Comparison of ENCODE assay signal across 25 mouse cellular contexts in the genomic region with DNA sequence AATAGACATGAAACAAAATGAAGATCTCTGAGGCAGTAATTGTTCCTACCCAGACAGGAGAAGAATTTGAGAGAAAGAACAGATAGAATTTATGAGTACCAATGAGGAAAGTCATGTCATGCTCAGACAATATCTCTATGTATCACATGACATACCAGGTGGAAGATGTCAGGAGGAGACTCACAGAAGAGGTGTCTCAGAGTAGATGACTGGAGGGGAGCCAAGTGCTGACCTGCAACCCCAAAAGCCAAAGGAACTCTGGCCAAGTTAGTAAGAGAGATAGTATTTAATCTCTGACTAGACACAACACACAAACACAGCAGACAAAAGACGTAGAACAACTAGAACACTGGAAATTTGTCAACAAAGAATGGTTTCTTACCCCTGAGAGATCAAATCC. TPM values are rescaled to one million over a fixed set of nuclear protein-coding genes. Genes with fewer than 3 reads are reported as not detected.
DNase-seq lines count a peak whose midpoint lies in the region; ATAC-seq and TF ChIP-seq lines count a peak whose summit lies in the region.
"Had no signal": no experiment of that assay in that cellular context is flagged by ENCODE, and none has a peak within 500 bp of the region (broad histone marks: within the 10 kb centered on the region; RNA-seq: fewer than 3 reads in every experiment).

No protein-coding gene starts in this region.

- H3K9me3 ChIP-seq in heart, embryonic 11.5 days (replicated peaks; ENCODE audit: control insufficient read depth, low read length): no peaks in the 10 kb centered on the region
- no peaks in the 10 kb centered on the region for H3K9me3 ChIP-seq in lung, embryonic 14.5 days (ENCODE audit: low read depth, low read length)
- H3K9me3 ChIP-seq: embryonic facial prominence, embryonic 10.5 days; embryonic facial prominence, embryonic 12.5 days; forebrain, embryonic 13.5 days; forebrain, embryonic 15.5 days had no signal

- peak; percentile 0 for DNase-seq in heart, adult 11 months
- peak; percentile 77 for DNase-seq in lung, embryonic 14.5 days
- no peak for DNase-seq in lung, adult 2 months
- peak; percentile 37 for DNase-seq in lung, postnatal 36 days
- DNase-seq in lung, postnatal 14 days: no peak
- DNase-seq: adrenal gland, adult 8-10 months; adrenal gland, postnatal 14 days; adrenal gland, postnatal 36 days; B cell, adult 2 months; cerebellum, adult 11-12 months; cerebellum, adult 2 months; cerebellum, adult 9-10 months; cerebellum, postnatal 10 days; cerebellum, postnatal 25 days had no signal

- no peaks in the 10 kb centered on the region for H3K36me3 ChIP-seq in heart, embryonic 11.5 days (ENCODE audit: control insufficient read depth, insufficient read depth, low read length)
- no peaks in the 10 kb centered on the region for H3K36me3 ChIP-seq in lung, embryonic 14.5 days (ENCODE audit: insufficient read depth)
- H3K36me3 ChIP-seq: embryonic facial prominence, embryonic 10.5 days; embryonic facial prominence, embryonic 12.5 days; forebrain, embryonic 15.5 days; G1E had no signal

- no peak overlapping the region for H3K27ac ChIP-seq in heart, embryonic 11.5 days (ENCODE audit: low read depth, low read length)
- H3K27ac ChIP-seq in lung, embryonic 14.5 days (ENCODE audit: low read depth): no peak overlapping the region
- H3K27ac ChIP-seq: embryonic facial prominence, embryonic 10.5 days; embryonic facial prominence, embryonic 12.5 days; forebrain, embryonic 13.5 days; forebrain, embryonic 15.5 days had no signal

- peaks cover 21% of the 10 kb centered on the region for H3K4me1 ChIP-seq in heart, embryonic 11.5 days (ENCODE audit: control insufficient read depth, insufficient read depth, low read length)
- H3K4me1 ChIP-seq in lung, embryonic 14.5 days (ENCODE audit: insufficient read depth): peaks cover 17% of the 10 kb centered on the region
- H3K4me1 ChIP-seq in lung, adult 2 months (ENCODE audit: control insufficient read depth, insufficient read depth, low read length): peaks cover 9% of the 10 kb centered on the region
- H3K4me1 ChIP-seq: forebrain, embryonic 13.5 days; forebrain, embryonic 15.5 days had no signal

- WGBS in heart, embryonic 11.5 days (ENCODE audit: insufficient replicate concordance): 70% methylated on average over 1 of the region's 1 CpGs
- 38% methylated on average over 1 of the region's 1 CpGs for WGBS in lung, embryonic 14.5 days
- 72% methylated on average over 1 of the region's 1 CpGs for WGBS in lung, adult 2 months

- H3K9ac ChIP-seq in heart, embryonic 11.5 days (ENCODE audit: low read depth, low read length): no peak overlapping the region
- no peak overlapping the region for H3K9ac ChIP-seq in lung, embryonic 14.5 days
- H3K9ac ChIP-seq: embryonic facial prominence, embryonic 12.5 days; forebrain, embryonic 13.5 days; forebrain, embryonic 15.5 days had no signal

- no peak for ATAC-seq in heart, embryonic 11.5 days (replicated peaks; ENCODE audit: insufficient number of reproducible peaks, low FRiP score, low TSS enrichment)
- ATAC-seq in lung, embryonic 14.5 days (ENCODE audit: insufficient read depth): no peak; the same call in 1 of the 2 replicates
- ATAC-seq: activated CD4-positive, CD25-positive, alpha-beta regulatory T cell, adult 4 months; CD4-positive, CD25-positive, alpha-beta regulatory T cell, adult 4 months; forebrain, embryonic 13.5 days; forebrain, embryonic 15.5 days; Patski had no signal

- no peak overlapping the region for H3K4me2 ChIP-seq in heart, embryonic 11.5 days
- no peak overlapping the region for H3K4me2 ChIP-seq in lung, embryonic 14.5 days
- H3K4me2 ChIP-seq: embryonic facial prominence, embryonic 12.5 days; forebrain, embryonic 13.5 days; forebrain, embryonic 15.5 days had no signal

- no peak overlapping the region for H3K4me3 ChIP-seq in heart, embryonic 11.5 days (ENCODE audit: low read depth, low read length)
- H3K4me3 ChIP-seq in lung, embryonic 14.5 days (ENCODE audit: low read depth, low read length): no peak overlapping the region
- H3K4me3 ChIP-seq in lung, adult 2 months (replicated peaks; ENCODE audit: extremely low read depth, low read depth, low read length): no peak overlapping the region
- H3K4me3 ChIP-seq: embryonic facial prominence, embryonic 10.5 days; embryonic facial prominence, embryonic 12.5 days; forebrain, embryonic 13.5 days; forebrain, embryonic 15.5 days had no signal

- no peak for TF ChIP-seq POLR2A in lung, adult 2 months (IDR thresholded peaks at IDR 0.05; ENCODE audit: borderline replicate concordance, extremely low read depth, low read depth, low read length)

- H3K27me3 ChIP-seq in heart, embryonic 11.5 days (ENCODE audit: control insufficient read depth, insufficient read depth, low read length): no peaks in the 10 kb centered on the region
- no peaks in the 10 kb centered on the region for H3K27me3 ChIP-seq in lung, embryonic 14.5 days (ENCODE audit: insufficient read depth, low read length)
- H3K27me3 ChIP-seq: embryonic facial prominence, embryonic 12.5 days; forebrain, embryonic 13.5 days; forebrain, embryonic 15.5 days; Patski had no signal

- TF ChIP-seq CTCF in lung, embryonic 14.5 days (IDR thresholded peaks at IDR 0.05; ENCODE audit: low read depth): no peak
- no peak for TF ChIP-seq CTCF in lung, adult 2 months (IDR thresholded peaks at IDR 0.05; ENCODE audit: insufficient read depth, low read length)

RNA-seq across cellular contexts. Expression of a gene that starts 11.5 kb away (rescaled TPM):
- 77.9 and 89.4 TPM in 2 replicates for polyA plus RNA-seq in heart, embryonic 11.5 days (2014; fragmentation: Nextera tagmentation; extraction: Ambion mirVana)
- 223 and 230 TPM in 2 replicates for polyA plus RNA-seq in lung, embryonic 14.5 days (2014; fragmentation: Nextera tagmentation; extraction: Ambion mirVana)
- polyA plus RNA-seq in lung, adult 2 months (2012; rRNA removed): 384 and 556 TPM in 2 replicates
- polyA plus RNA-seq: activated CD4-positive, CD25-positive, alpha-beta regulatory T cell, adult 4 months; CD4-positive, CD25-positive, alpha-beta regulatory T cell, adult 4 months; G1E had no signal

RNA-seq across cellular contexts. Expression of a gene that starts 55.8 kb away (rescaled TPM):
- not detected in 2 replicates for polyA plus RNA-seq in heart, embryonic 11.5 days (2014; fragmentation: Nextera tagmentation; extraction: Ambion mirVana)
- 0.14 TPM in 1 of 2 replicates, not detected in the other for polyA plus RNA-seq in lung, embryonic 14.5 days (2014; fragmentation: Nextera tagmentation; extraction: Ambion mirVana)
- polyA plus RNA-seq in lung, adult 2 months (2012; rRNA removed): 0.40 and 0.43 TPM in 2 replicates
- polyA plus RNA-seq: activated CD4-positive, CD25-positive, alpha-beta regulatory T cell, adult 4 months; CD4-positive, CD25-positive, alpha-beta regulatory T cell, adult 4 months; cerebellum, adult 2 months; cortical plate, adult 2 months; embryonic facial prominence, embryonic 10.5 days; forebrain, embryonic 11.5 days; forebrain, embryonic 13.5 days; forebrain, embryonic 15.5 days; G1E; Patski had no signal

Comparison
In these comparisons a context has a peak if more than half of its experiments do, and no peak if none do; other contexts are left out.
1. DNase-seq: peak in heart, adult 11 months (single experiment), lung, embryonic 14.5 days (single experiment) and lung, postnatal 36 days (single experiment); none in lung, adult 2 months (single experiment) and lung, postnatal 14 days (single experiment).